Mouse (Mus musculus) liver, adult 2 months (tissue): Measurements from ENCODE around the gene Gm6793.

Source experiments
- CTCF ChIP-seq: fragments of 200-500 bp; IDR thresholded peaks from 2 replicates; pipeline ENCODE4 v1.5.1; 2011; ENCODE audit warnings: low read depth, low read length, control low read depth
- POLR2A ChIP-seq: fragments of 200-500 bp; IDR thresholded peaks from 2 replicates; pipeline ENCODE4 v1.6.1; 2011; ENCODE audit warnings: low read length, control low read depth; ENCODE audit not compliant: insufficient read depth; ENCODE audit errors: extremely low read depth

GRCm38 (mm10) chr8:111963546-111963945, 51.3 kb downstream of the Gm6793 start:
- TF ChIP-seq CTCF (no peak), POLR2A (no peak)
